Mouse (Mus musculus) neural tube, embryonic 14.5 days (tissue): ENCODE data around the gene Zfp326. TPM values are rescaled to one million over a fixed set of nuclear protein-coding genes. Genes with fewer than 3 reads are reported as not detected.

Source experiments
- polyA plus RNA-seq: library from polyadenylated mRNA; unstranded; fragments of >200 nt; fragmentation: Nextera tagmentation; extraction: Ambion mirVana; gene quantifications from 2 replicates; pipeline ENCODE4 v1.2.1, GENCODE M21; 2014

Gene Zfp326
- polyA plus RNA-seq, 1 experiment from 2014 or later = 51.7 TPM

Other genes with a start within 250 kb of the Zfp326 start
- gene Lrrc8d, start 176.6 kb upstream of the Zfp326 start, polyA plus RNA-seq = 35.7 and 44.3 TPM in 2 replicates